Mouse (Mus musculus): ENCODE results near the gene Ggta1. TPM values are rescaled to one million over a fixed set of nuclear protein-coding genes. Genes with fewer than 3 reads are reported as not detected.

Gene Ggta1
- polyA plus RNA-seq, 1 experiment from 2014 or later = 30.4 TPM

- H3K27ac ChIP-seq = peak overlapping the region; percentile 84
- DNase-seq (ENCODE audit: low spot score) = no peak
- WGBS = 79% methylated on average over 12 of the region's 12 CpGs
- no peak overlapping the region for H3K4me3 ChIP-seq
- H3K27me3 ChIP-seq (ENCODE audit: insufficient read depth, poor library complexity, severe bottlenecking) = no peaks in the 10 kb centered on the region
- no peaks in the 10 kb centered on the region for H3K9me3 ChIP-seq
- peaks cover 65% of the 10 kb centered on the region for H3K4me1 ChIP-seq
- H3K36me3 ChIP-seq = no peaks in the 10 kb centered on the region
Measured at GRCm38 (mm10) chr2:35503021-35503722, 40.1 kb upstream of the Ggta1 start.

- no peaks in the 10 kb centered on the region for H3K27me3 ChIP-seq (ENCODE audit: insufficient read depth, poor library complexity, severe bottlenecking)
- no peak for DNase-seq (ENCODE audit: low spot score)
- peak overlapping the region; percentile 84 for H3K27ac ChIP-seq
- WGBS = 73% methylated on average over 3 of the region's 3 CpGs
- peaks cover 60% of the 10 kb centered on the region for H3K4me1 ChIP-seq
- no peaks in the 10 kb centered on the region for H3K9me3 ChIP-seq
- H3K4me3 ChIP-seq = no peak overlapping the region
- H3K36me3 ChIP-seq = no peaks in the 10 kb centered on the region
Measured at GRCm38 (mm10) chr2:35502561-35502960, 39.5 kb upstream of the Ggta1 start.

GRCm38 (mm10) chr2:35499474-35499873 is 36.4 kb upstream of the Ggta1 start:
- Histone ChIP-seq H3K9me3 (no peaks in the 10 kb centered on the region), H3K27me3 (ENCODE audit: insufficient read depth, poor library complexity, severe bottlenecking) (no peaks in the 10 kb centered on the region), H3K4me1 (peaks cover 52% of the 10 kb centered on the region), H3K36me3 (no peaks in the 10 kb centered on the region), H3K27ac (peak overlapping the region; percentile 47; the same call in 1 of the 2 replicates), H3K4me3 (no peak overlapping the region)
- WGBS = 62% methylated on average over 7 of the region's 7 CpGs
- DNase-seq (ENCODE audit: low spot score) = no peak

- 87% methylated on average over 3 of the region's 3 CpGs for WGBS
- Histone ChIP-seq H3K36me3 (no peaks in the 10 kb centered on the region), H3K9me3 (no peaks in the 10 kb centered on the region), H3K27me3 (ENCODE audit: insufficient read depth, poor library complexity, severe bottlenecking) (no peaks in the 10 kb centered on the region), H3K4me1 (peaks cover 47% of the 10 kb centered on the region), H3K27ac (0 out of 2 replicates have a peak overlapping the region, but pooled peaks have one; percentile 47), H3K4me3 (no peak overlapping the region)
- DNase-seq (ENCODE audit: low spot score) = no peak
Measured at GRCm38 (mm10) chr2:35498961-35499360, 35.9 kb upstream of the Ggta1 start.

GRCm38 (mm10) chr2:35497662-35498196 is 34.7 kb upstream of the Ggta1 start:
- no peaks in the 10 kb centered on the region for H3K27me3 ChIP-seq (ENCODE audit: insufficient read depth, poor library complexity, severe bottlenecking)
- DNase-seq (ENCODE audit: low spot score) = no peak
- no peak overlapping the region for H3K27ac ChIP-seq
- WGBS = 80% methylated on average over 2 of the region's 2 CpGs
- peaks cover 40% of the 10 kb centered on the region for H3K4me1 ChIP-seq
- H3K36me3 ChIP-seq = no peaks in the 10 kb centered on the region
- H3K4me3 ChIP-seq = no peak overlapping the region
- no peaks in the 10 kb centered on the region for H3K9me3 ChIP-seq

GRCm38 (mm10) chr2:35496279-35497013 is 33.4 kb upstream of the Ggta1 start:
- H3K9me3 ChIP-seq = no peaks in the 10 kb centered on the region
- DNase-seq (ENCODE audit: low spot score) = no peak
- 63% methylated on average over 5 of the region's 5 CpGs for WGBS
- H3K27ac ChIP-seq = peak overlapping the region; percentile 49
- no peak overlapping the region for H3K4me3 ChIP-seq
- no peaks in the 10 kb centered on the region for H3K27me3 ChIP-seq (ENCODE audit: insufficient read depth, poor library complexity, severe bottlenecking)
- H3K4me1 ChIP-seq = peaks cover 29% of the 10 kb centered on the region
- no peaks in the 10 kb centered on the region for H3K36me3 ChIP-seq

GRCm38 (mm10) chr2:35495486-35496278 is 32.7 kb upstream of the Ggta1 start:
- peak overlapping the region; percentile 49; the same call in 1 of the 2 replicates for H3K27ac ChIP-seq
- H3K9me3 ChIP-seq = no peaks in the 10 kb centered on the region
- peaks cover 32% of the 10 kb centered on the region for H3K4me1 ChIP-seq
- no peak overlapping the region for H3K4me3 ChIP-seq
- no peaks in the 10 kb centered on the region for H3K27me3 ChIP-seq (ENCODE audit: insufficient read depth, poor library complexity, severe bottlenecking)
- DNase-seq (ENCODE audit: low spot score) = no peak
- H3K36me3 ChIP-seq = no peaks in the 10 kb centered on the region
- WGBS = 70% methylated on average over 16 of the region's 16 CpGs

GRCm38 (mm10) chr2:35493566-35493965 is 30.5 kb upstream of the Ggta1 start:
- Histone ChIP-seq H3K27me3 (ENCODE audit: insufficient read depth, poor library complexity, severe bottlenecking) (no peaks in the 10 kb centered on the region), H3K4me3 (no peak overlapping the region), H3K4me1 (peaks cover 37% of the 10 kb centered on the region), H3K36me3 (no peaks in the 10 kb centered on the region), H3K27ac (no peak overlapping the region), H3K9me3 (no peaks in the 10 kb centered on the region)
- 78% methylated on average over 7 of the region's 7 CpGs for WGBS
- DNase-seq (ENCODE audit: low spot score) = no peak

- DNase-seq (ENCODE audit: low spot score) = peak; percentile 35
- Histone ChIP-seq H3K27ac (no peak overlapping the region), H3K4me3 (no peak overlapping the region), H3K36me3 (no peaks in the 10 kb centered on the region), H3K27me3 (ENCODE audit: insufficient read depth, poor library complexity, severe bottlenecking) (no peaks in the 10 kb centered on the region), H3K4me1 (peaks cover 44% of the 10 kb centered on the region), H3K9me3 (no peaks in the 10 kb centered on the region)
- 87% methylated on average over 24 of the region's 24 CpGs for WGBS
Measured at GRCm38 (mm10) chr2:35491151-35491550, 28.1 kb upstream of the Ggta1 start.

- Histone ChIP-seq H3K9me3 (no peaks in the 10 kb centered on the region), H3K4me1 (peaks cover 41% of the 10 kb centered on the region), H3K4me3 (peak overlapping the region; percentile 36), H3K36me3 (no peaks in the 10 kb centered on the region), H3K27me3 (ENCODE audit: insufficient read depth, poor library complexity, severe bottlenecking) (no peaks in the 10 kb centered on the region), H3K27ac (peak overlapping the region; percentile 84)
- 32% methylated on average over 17 of the region's 17 CpGs for WGBS
- DNase-seq (ENCODE audit: low spot score) = peak; percentile 72
Measured at GRCm38 (mm10) chr2:35490458-35491111, 27.6 kb upstream of the Ggta1 start.

GRCm38 (mm10) chr2:35487700-35488099 is 24.7 kb upstream of the Ggta1 start:
- no peaks in the 10 kb centered on the region for H3K36me3 ChIP-seq
- H3K27ac ChIP-seq = peak overlapping the region; percentile 77
- no peaks in the 10 kb centered on the region for H3K27me3 ChIP-seq (ENCODE audit: insufficient read depth, poor library complexity, severe bottlenecking)
- no peak overlapping the region for H3K4me3 ChIP-seq
- WGBS = 76% methylated on average over 3 of the region's 3 CpGs
- peak; percentile 68 for DNase-seq (ENCODE audit: low spot score)
- peaks cover 36% of the 10 kb centered on the region for H3K4me1 ChIP-seq
- H3K9me3 ChIP-seq = no peaks in the 10 kb centered on the region

- Histone ChIP-seq H3K36me3 (no peaks in the 10 kb centered on the region), H3K4me1 (peaks cover 36% of the 10 kb centered on the region), H3K9me3 (no peaks in the 10 kb centered on the region), H3K27me3 (ENCODE audit: insufficient read depth, poor library complexity, severe bottlenecking) (no peaks in the 10 kb centered on the region), H3K27ac (peak overlapping the region; percentile 48), H3K4me3 (no peak overlapping the region)
- WGBS = 14% methylated on average over 5 of the region's 5 CpGs
- DNase-seq (ENCODE audit: low spot score) = peak; percentile 73
Measured at GRCm38 (mm10) chr2:35486981-35487655, 24.1 kb upstream of the Ggta1 start.

Measured in heart, embryonic 10.5 days (tissue).